Comparison of ENCODE assay signal across 17 mouse cellular contexts in genomic region chr4:93927117-93927516, GRCm38 (mm10).
DNase-seq lines count a peak whose midpoint lies in the region; ATAC-seq lines count a peak whose summit lies in the region.
"Had no signal": no experiment of that assay in that cellular context is flagged by ENCODE, and none has a peak within 500 bp of the region (broad histone marks: within the 10 kb centered on the region; RNA-seq: fewer than 3 reads in every experiment).

No protein-coding gene starts in this region.

- ATAC-seq in granulocyte monocyte progenitor cell, adult 5-6 weeks (replicated peaks; ENCODE audit: poor library complexity, severe bottlenecking): peak; percentile 96
- ATAC-seq in megakaryocyte progenitor cell, adult 5-6 weeks (replicated peaks; ENCODE audit: poor library complexity): peak; percentile 92
- ATAC-seq: forebrain, embryonic 14.5 days; forebrain, embryonic 16.5 days had no signal

- peak; percentile 13 for DNase-seq in A20 (ENCODE audit: low read depth, low spot score)
- no peak for DNase-seq in B cell, adult 2 months
- DNase-seq in urinary bladder, postnatal 14 days (ENCODE audit: low spot score): no peak
- DNase-seq: adrenal gland, adult 2 months; adrenal gland, postnatal 10 days; adrenal gland, postnatal 25 days; cerebellum, adult 11 months; cerebellum, adult 18-20 months; cerebellum, adult 8-10 months; cerebellum, adult 9-11 months; cerebellum, postnatal 14 days; cerebellum, postnatal 36 days; embryo, embryonic 11 days had no signal
